Mouse (Mus musculus) lung, postnatal 0 days (tissue): ENCODE results near the gene Msto1. TPM values are rescaled to one million over a fixed set of nuclear protein-coding genes. Genes with fewer than 3 reads are reported as not detected.

Source experiments
- ATAC-seq: fragments of 200-750 bp; cut with Nextera tagmentation; 2 replicates; pipeline ENCODE4 v1.8.0; 2017; ENCODE audit warnings: moderate library complexity
- DNase-seq: peaks from one replicate; pipeline ENCODE4 v3.0.0-alpha.2; 2016; ENCODE audit warnings: low spot score
- H3K27ac ChIP-seq: fragments of 300-500 bp; sonication (generic); 2 replicates; pipeline ENCODE4 v1.5.1; 2014; ENCODE audit warnings: antibody characterized with exemption, mild to moderate bottlenecking, low read length, mixed read lengths
- H3K27me3 ChIP-seq: fragments of 300-500 bp; sonication (generic); replicated peaks from 2 replicates; pipeline ENCODE4 v1.6.1; 2014; ENCODE audit warnings: low read length, mixed read lengths; ENCODE audit not compliant: insufficient read depth
- H3K36me3 ChIP-seq: fragments of 300-500 bp; sonication (generic); 2 replicates; pipeline ENCODE4 v1.6.1; 2014; ENCODE audit warnings: low read length, mixed read lengths; ENCODE audit not compliant: insufficient read depth
- H3K4me1 ChIP-seq: fragments of 300-500 bp; sonication (generic); 2 replicates; pipeline ENCODE4 v1.6.1; 2014; ENCODE audit warnings: antibody characterized with exemption, low read depth, low read length, mixed read lengths; ENCODE audit not compliant: insufficient read depth
- H3K4me2 ChIP-seq: fragments of 300-500 bp; sonication (generic); replicated peaks from 2 replicates; pipeline ENCODE4 v1.6.1; 2014; ENCODE audit warnings: low read depth, mild to moderate bottlenecking, low read length, moderate library complexity, mixed read lengths
- H3K4me3 ChIP-seq: fragments of 300-500 bp; sonication (generic); 2 replicates; pipeline ENCODE4 v1.5.1; 2014; ENCODE audit warnings: low read depth, low read length
- H3K9ac ChIP-seq: fragments of 300-500 bp; sonication (generic); replicated peaks from 2 replicates; pipeline ENCODE4 v1.6.1; 2014; ENCODE audit warnings: low read depth, mild to moderate bottlenecking
- H3K9me3 ChIP-seq: fragments of 300-500 bp; sonication (generic); 2 replicates; pipeline ENCODE4 v1.6.1; 2016; ENCODE audit warnings: low read length, mixed read lengths
- CTCF ChIP-seq: IDR thresholded peaks from 2 replicates; pipeline ENCODE4 v1.5.1; 2016; ENCODE audit warnings: antibody characterized with exemption, mild to moderate bottlenecking
- EP300 ChIP-seq: IDR thresholded peaks from 2 replicates; pipeline ENCODE4 v1.6.1; 2016; ENCODE audit warnings: antibody characterized with exemption, mild to moderate bottlenecking, control low read depth
- WGBS: fragments of 180-500 bp; shearing (Covaris S2); extraction: QIAGEN DNeasy Blood & Tissue Kit; methylation state at CpG from one replicate; pipeline ENCODE4 v1.1.7; 2014; 5-methylcytosine and 5-hydroxymethylcytosine counted together
- polyA plus RNA-seq: library from polyadenylated mRNA; unstranded; fragments of >200 nt; fragmentation: Nextera tagmentation; extraction: Ambion mirVana; gene quantifications from 2 replicates; pipeline ENCODE4 v1.2.1, GENCODE M21; 2015

Gene Msto1
- polyA plus RNA-seq, 1 experiment from 2014 or later: 23.2 TPM

GRCm38 (mm10) chr3:88949786-88950575 is 36.2 kb upstream of the Msto1 start:
- 2% methylated on average over 58 of the region's 92 CpGs for WGBS
- DNase-seq (peak; percentile 98), ATAC-seq (peak; percentile 89)
- Histone ChIP-seq H3K27ac (peak overlapping the region; percentile 99), H3K4me3 (peak overlapping the region; percentile 92), H3K9ac (peak overlapping the region; percentile 98), H3K4me2 (peak overlapping the region; percentile 72), H3K27me3 (no peaks in the 10 kb centered on the region), H3K4me1 (0 out of 2 replicates have a peak, but pooled peaks cover 2% of the 10 kb centered on the region), H3K9me3 (no peaks in the 10 kb centered on the region), H3K36me3 (no peaks in the 10 kb centered on the region)
- TF ChIP-seq EP300 (no peak), CTCF (peak; percentile 43)

DNA sequence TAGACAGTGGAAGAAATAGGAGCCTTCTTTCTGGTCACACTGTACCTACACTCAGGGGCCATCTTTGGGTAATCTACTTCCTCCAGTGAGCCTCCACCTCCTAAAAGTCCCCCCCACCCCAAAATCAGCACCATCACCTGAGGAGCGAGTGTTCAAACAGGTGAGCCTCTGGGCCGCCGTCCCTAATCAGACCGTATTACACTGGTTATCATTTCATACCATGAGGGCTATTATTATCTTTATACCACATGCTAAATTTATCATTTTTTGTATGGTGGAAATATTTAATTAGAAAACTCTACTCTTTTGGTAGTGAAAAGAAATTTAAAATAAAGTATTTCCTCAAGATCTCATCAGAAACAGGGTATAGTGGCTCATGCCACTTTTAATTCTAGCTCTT is 30.3 kb upstream of the Msto1 start:
- Histone ChIP-seq H3K27ac (no peak overlapping the region), H3K4me3 (no peak overlapping the region), H3K4me2 (no peak overlapping the region), H3K27me3 (no peaks in the 10 kb centered on the region), H3K9ac (no peak overlapping the region), H3K9me3 (no peaks in the 10 kb centered on the region), H3K4me1 (no peaks in the 10 kb centered on the region), H3K36me3 (peaks cover 14% of the 10 kb centered on the region)
- TF ChIP-seq EP300 (no peak), CTCF (no peak)
- WGBS: 84% methylated on average over 4 of the region's 4 CpGs
- ATAC-seq (no peak), DNase-seq (no peak)

GRCm38 (mm10) chr3:88942316-88942880 is 28.6 kb upstream of the Msto1 start:
- H3K4me1 ChIP-seq: no peaks in the 10 kb centered on the region
- H3K27me3 ChIP-seq: no peaks in the 10 kb centered on the region
- no peak overlapping the region for H3K4me3 ChIP-seq
- ATAC-seq (no peak), DNase-seq (no peak)
- 93% methylated on average over 10 of the region's 10 CpGs for WGBS
- no peak overlapping the region for H3K9ac ChIP-seq
- no peak overlapping the region for H3K27ac ChIP-seq
- H3K9me3 ChIP-seq: no peaks in the 10 kb centered on the region
- peaks cover 14% of the 10 kb centered on the region for H3K36me3 ChIP-seq
- no peak overlapping the region for H3K4me2 ChIP-seq
- no peak for TF ChIP-seq EP300

DNA sequence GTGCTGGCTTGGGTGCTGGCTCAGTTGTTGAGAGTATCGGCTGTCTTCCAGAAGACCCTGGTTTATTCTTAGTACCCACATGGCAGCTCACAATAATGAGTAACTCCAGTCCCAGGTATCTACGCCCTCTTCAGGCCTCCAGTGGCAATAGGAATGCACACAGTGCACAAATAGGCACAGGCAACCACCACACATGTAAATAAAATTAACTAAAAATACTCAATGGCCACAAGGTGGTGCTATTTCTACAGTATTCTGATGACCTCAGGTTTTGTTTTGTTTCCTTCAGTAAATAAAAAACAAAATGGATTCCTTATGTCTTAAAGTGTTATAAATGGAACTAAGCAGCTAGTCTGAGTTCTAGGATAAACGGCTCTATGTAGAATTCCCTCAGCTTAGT is 25.9 kb upstream of the Msto1 start:
- H3K9ac ChIP-seq: no peak overlapping the region
- peak; percentile 92 for DNase-seq
- no peaks in the 10 kb centered on the region for H3K27me3 ChIP-seq
- TF ChIP-seq CTCF (peak; percentile 65), EP300 (peak; percentile 33; the same call in 1 of the 2 replicates)
- ATAC-seq: peak; percentile 60
- H3K9me3 ChIP-seq: no peaks in the 10 kb centered on the region
- peaks cover 14% of the 10 kb centered on the region for H3K36me3 ChIP-seq
- H3K27ac ChIP-seq: no peak overlapping the region
- H3K4me1 ChIP-seq: no peaks in the 10 kb centered on the region
- no peak overlapping the region for H3K4me3 ChIP-seq
- H3K4me2 ChIP-seq: no peak overlapping the region
- 68% methylated on average over 3 of the region's 3 CpGs for WGBS

DNA sequence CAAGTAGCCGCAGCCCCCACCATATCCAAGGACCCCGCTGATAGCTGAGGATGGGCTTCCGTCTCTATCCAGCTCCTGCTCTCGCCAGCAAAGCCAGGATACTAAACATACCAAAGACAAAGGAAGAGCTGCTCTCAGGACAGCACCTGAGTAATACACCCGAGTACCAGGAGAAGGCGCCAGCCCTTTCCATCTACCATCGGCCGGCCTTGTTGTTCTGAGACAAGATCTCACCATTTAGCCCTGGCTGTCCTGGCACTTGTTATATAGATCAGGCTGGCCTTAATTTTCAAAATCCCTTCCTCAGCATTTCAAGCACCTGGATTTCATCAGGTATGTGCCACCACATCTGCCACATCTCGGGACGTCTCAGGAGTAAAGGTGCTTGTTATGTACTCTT is 25.3 kb upstream of the Msto1 start:
- H3K27ac ChIP-seq: no peak overlapping the region
- no peak for ATAC-seq
- no peak overlapping the region for H3K4me2 ChIP-seq
- DNase-seq: no peak
- no peaks in the 10 kb centered on the region for H3K9me3 ChIP-seq
- H3K9ac ChIP-seq: no peak overlapping the region
- H3K4me3 ChIP-seq: no peak overlapping the region
- H3K36me3 ChIP-seq: peaks cover 14% of the 10 kb centered on the region
- no peaks in the 10 kb centered on the region for H3K27me3 ChIP-seq
- no peaks in the 10 kb centered on the region for H3K4me1 ChIP-seq
- 98% methylated on average over 10 of the region's 10 CpGs for WGBS
- TF ChIP-seq CTCF: no peak
- no peak for TF ChIP-seq EP300

- DNase-seq (no peak), ATAC-seq (no peak)
- H3K27me3 ChIP-seq: no peaks in the 10 kb centered on the region
- TF ChIP-seq CTCF (no peak), EP300 (no peak)
- H3K4me1 ChIP-seq: no peaks in the 10 kb centered on the region
- WGBS: 87% methylated on average over 3 of the region's 3 CpGs
- H3K36me3 ChIP-seq: peaks cover 38% of the 10 kb centered on the region; the same call in 1 of the 2 replicates
- no peaks in the 10 kb centered on the region for H3K9me3 ChIP-seq
- H3K9ac ChIP-seq: no peak overlapping the region
- H3K27ac ChIP-seq: no peak overlapping the region
- H3K4me3 ChIP-seq: no peak overlapping the region
- no peak overlapping the region for H3K4me2 ChIP-seq
These were observed 15.7 kb upstream of the Msto1 start for GRCm38 (mm10) chr3:88929501-88929900.
